Mouse (Mus musculus) ovary, postnatal 10 days (tissue): ENCODE measurements around the gene Gorasp1.

Experiments
- DNase-seq: peaks from one replicate; pipeline ENCODE4 v3.0.0; 2022; ENCODE audit warnings: low spot score

Gorasp1 gene

DNA sequence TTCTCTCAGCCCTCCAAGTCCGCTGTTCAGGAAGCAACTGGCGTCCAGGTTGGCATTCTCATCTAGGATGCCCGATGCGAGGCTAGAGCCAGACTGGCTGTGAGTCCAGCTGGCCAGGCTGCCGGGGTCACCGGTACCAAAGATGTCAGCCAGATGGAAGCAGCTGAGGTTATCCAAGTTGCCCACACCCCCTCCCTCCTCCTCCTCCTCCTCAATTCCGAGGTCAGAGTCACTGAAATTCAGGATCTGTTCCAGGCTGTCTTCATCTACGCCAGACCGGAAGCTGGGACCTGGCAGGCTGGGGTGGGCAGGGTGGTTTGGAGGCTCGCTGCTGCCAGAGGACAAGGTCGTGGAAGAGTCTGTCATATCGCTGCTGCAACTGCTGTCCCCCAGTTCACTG lies 35.2 kb upstream of the Gorasp1 start:
- no peak for DNase-seq

DNA sequence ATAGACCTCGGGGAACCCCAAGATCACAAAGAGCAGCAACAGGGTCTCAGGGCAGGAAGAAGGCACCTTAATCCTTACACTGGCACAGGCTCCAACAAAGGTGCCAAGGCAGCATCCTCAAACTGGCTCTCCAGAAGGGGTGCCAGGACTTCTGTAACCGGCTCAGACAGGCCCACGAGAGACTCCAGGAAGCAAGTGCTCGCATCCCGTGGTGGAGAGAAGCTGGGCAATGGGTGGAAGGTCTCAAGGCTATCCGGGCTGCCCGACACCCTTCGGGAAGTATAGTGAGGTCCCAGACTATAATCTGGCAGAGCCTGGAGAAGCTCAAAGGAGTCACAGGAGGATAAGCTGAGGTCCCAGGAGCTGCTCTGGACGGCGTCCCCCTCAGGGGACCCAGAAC lies 34.8 kb upstream of the Gorasp1 start:
- no peak for DNase-seq

DNA sequence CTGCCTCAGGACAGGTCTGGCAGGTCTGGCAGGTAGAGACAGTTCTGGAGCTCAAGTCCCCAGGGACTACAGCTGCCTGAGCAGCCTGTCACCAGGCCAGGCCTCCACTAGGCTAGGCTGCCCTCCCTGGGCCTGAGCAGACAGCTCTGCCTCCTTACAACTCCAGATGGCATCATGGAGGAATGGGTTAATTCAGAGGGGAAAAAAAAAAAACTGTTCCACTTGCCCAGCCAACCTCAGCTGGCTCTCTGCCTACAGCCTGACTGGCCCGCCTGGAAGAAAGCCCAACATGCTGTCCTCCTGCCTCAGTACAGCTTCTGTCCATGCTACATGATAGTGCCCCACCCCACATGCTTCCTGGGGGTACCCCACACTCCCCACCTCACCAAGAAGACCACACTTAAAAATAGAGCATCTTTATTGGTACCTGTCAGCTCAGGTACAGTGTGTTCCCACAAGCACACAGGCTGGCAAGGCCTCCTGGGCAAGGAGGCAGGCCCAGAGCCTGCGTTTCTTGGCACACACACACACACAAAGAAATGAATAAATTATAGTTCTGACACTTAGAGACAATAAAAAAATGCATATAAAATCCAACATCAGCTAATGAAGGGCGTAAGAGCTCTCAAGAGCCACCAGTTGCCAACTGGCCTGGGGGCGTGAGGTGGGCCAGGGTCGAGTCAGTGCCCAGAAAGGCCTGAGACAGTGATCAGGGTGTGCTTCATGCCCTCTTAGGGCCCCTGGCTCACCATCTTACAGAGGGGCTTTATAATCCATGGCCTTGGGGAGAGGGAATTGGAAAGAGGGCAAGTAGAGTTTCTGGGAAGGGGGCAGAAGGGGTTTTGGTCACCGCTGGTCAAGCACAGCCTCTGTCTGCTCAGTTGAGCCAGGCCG lies 33.6 kb upstream of the Gorasp1 start:
- DNase-seq, result no peak

DNA sequence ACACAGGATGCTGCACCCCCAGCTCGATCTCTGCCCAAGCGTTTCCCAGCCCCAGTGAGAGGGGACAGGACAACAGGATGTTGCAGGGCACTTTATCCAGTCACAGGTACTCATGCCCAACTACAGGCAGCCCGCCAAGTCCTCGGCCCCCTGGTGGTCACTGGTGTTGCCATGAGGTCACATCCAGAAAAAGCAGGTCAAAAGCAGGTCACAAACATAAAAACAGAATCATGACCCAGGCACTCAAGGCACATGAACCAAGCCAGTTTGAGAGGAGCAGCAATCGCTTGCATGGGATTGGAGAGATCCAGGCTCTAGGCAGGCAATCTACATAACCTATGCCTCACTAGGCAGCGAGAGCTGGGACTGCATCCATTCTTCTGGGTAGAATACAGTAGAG lies 32.9 kb upstream of the Gorasp1 start:
- no peak for DNase-seq

DNA sequence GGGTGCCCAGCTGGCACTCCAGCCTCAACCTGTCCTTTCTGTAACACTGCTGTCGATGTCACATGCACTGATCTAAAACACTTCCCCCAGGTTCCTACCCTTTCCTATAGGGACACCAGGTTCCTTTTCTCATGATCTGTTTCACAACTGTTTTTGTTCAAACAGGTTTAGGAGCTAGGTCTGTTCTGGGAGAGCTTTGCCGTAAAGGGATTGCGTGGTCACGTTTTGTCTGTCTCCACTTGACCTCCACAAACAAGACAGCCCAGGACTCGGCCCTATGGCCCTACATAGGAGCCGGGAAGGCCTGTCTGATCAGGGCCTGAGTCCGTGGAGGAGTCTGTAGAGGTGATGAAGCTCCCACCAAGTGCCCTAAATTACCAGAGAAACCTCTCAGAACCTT lies 32.4 kb upstream of the Gorasp1 start:
- no peak for DNase-seq

DNA sequence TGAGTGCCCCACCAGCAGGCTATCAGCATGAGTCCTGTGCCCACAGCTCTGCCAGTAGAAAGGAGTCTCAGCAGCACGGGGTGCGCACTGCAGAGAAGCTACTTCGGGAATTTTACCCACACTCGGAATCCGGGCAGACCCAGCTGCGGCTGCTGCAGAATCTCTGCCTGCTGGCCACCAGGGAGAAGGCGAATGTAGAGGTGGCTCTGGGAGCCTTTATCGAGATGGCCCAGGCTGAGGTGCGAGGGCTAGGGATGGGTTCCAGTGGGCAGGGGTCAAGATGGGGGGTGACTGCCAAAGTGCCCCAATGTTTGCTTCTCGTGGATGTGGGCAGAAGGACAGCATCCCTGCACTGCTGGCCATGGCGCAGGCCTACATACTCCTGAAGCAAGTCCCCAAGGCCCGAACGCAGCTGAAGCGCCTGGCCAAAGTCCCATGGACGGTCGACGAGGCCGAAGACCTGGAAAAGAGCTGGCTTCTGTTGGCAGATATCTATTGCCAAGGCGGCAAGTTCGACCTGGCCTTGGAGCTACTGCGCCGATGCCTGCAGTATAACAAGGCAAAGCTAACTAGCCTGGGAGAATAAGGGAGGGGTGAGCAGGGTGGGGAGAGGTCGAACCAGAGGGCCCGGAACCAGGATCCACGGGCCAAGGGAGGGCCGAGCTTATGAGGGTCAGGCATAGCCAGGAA lies 29.0 kb upstream of the Gorasp1 start:
- no peak for DNase-seq

DNA sequence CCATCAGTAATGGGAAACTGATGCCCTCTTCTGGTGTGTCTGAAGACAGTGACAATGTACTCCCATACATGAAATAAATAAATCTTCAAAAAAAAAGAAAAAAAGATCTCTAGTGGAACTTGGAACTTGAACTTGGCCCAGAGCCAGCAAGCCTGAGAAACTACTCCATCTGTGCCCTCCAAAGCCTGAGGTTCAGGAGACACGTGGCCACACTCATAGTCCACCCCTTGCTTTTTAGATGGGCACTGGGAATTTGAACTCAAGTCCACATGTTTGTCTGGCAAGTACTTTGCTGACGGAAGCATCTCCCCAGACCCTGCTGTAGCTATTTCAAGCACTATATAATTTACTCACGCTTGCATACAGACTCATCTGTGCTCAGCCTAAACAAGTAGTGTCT lies 27.8 kb upstream of the Gorasp1 start:
- DNase-seq, result no peak

DNA sequence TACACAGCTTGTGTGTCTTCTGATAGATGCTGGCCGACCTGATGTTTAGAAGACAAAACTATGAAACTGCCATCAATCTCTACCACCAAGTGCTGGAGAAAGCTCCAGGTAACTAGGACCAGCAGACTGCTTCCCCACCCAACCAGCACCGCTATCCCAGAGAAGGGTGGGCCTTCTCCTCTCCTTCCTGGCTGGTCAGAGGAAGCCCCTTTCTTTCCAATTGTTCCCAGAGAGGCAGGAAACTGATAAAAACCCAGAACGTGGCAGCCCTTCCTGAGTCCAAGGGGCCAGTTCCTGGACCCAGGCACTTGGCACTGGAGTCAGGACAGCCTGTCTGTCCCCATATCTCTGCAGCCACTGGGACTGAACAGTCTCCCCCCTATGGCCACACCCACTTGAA lies 26.8 kb upstream of the Gorasp1 start:
- no peak for DNase-seq

DNA sequence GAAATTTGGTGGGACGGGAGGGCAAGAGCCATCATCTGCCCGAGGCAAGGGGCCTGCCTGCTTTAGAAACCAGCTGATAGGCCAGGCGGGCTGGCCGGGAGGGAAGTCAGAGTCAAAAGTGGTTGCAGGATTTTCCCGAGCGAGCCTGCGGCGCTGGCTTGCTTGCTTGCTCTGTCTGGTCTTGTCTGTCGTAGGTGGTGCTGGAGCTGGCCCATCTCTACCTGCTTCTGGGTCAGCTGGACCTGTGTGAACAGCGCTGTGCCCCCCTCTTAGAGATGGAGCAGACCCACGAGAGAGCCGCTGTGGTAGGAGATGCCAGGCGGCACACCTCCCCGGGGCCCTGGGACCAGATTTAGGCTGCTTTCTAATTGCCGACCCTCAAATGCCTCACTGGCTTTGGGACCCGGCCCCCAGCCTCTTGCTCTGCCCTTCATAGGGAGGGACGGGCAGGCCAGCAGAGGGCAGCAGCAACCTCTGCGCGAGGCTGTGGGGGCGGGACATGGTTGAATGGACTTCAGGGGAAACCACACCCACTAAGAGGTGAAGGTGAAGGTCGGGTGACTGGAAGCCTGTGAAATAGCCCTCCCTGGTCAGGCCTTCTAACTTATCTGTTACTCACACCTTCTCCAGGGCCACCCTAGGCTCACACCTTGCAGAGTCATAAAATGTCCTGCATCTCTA lies 25.8 kb upstream of the Gorasp1 start:
- DNase-seq, result no peak

DNA sequence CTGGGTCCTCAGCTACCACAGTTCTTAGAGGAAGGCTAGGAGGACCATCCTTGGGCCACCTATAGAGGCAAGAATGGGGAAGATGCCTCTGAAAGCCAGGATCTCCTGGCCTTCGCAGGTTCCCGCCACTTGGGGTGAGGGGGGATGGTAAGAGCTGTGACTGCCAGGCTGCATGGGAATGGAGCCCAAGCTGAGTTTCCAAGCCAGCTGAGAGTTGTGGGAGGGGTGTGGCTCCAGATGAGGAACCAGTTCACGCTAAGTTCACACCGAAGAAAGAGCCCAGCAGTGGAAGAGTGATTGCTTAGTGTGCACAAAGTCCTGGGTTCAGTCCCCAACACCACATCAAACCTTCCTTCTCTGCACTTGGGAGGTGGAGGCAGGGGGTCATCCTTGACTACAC lies 24.9 kb upstream of the Gorasp1 start:
- DNase-seq, result no peak

DNA sequence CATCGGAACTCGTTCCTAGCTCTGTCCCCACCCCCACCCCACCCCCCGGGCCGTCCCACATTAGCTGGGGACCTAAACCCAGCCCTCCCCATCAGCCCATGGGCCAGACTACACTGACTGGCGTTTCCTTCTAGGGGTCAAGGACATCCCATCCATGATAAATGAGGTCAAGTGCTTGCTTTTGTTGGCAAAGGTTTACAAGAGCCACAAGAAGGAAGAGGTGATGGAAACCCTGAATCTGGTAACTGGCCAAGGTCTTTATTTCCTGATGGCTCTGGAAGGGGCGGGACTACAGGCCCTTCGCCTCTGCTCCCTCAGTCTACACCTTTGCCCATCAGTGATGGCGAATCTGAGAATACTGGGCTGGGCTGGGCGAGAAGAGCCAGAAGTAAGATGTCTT lies 21.5 kb upstream of the Gorasp1 start:
- no peak for DNase-seq

DNA sequence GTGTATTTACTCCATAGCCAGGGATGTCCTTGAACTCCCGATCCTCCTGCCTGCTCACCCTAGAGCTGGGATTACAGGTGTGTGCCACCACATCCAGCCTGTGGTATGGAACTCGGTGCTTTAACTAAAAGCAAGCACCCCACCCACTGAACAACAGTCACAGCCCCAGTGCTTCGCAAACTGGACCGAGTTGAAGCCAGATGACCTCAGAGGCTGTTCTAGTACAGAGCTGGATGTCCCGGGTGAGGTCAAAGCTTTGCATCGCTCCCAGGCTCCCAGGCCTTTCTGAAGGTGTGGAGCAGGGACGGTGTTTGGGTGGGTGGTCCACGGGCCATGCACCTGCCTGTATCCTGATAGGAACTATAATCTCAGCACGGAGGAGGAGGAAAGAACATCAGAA lies 14.0 kb upstream of the Gorasp1 start:
- no peak for DNase-seq

DNA sequence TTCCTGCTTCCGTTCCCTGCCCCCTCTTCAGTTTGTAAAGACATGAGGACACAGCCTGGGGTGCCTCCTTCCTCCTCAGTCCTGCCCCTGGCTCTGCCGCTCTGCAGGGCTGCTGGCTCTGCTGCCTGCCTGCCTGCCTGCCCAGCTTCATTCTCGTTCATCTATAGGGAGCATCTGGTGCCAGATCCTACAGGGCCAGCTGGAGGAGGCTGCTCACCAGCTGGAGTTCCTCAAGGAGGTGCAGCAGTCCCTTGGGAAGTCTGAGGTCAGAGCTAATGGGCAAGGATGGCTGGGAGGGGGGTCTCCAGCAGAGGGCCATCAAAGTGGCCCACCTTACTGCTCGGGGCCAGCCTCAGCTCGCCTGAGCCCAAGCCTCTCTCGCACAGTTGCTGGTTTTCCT lies 13.1 kb upstream of the Gorasp1 start:
- no peak for DNase-seq

DNA sequence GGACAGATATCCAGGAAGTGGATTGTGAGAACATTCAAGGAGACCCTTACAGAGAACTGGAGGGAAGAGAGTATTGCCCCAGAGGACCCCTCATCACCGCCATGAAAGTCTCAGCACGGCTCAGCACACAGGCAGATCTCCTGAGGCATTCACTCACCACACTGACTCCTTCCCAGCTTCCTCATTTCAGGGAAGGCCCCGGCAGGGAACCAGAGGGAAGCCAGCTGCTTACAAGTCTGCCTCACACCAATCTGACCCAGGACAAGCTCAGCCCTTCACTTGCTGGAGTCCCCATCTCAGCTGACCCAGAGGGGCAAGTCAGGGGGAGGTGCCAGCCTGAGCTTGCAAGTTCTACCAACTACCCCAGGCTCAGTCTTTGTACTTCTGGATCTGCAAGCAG lies 11.4 kb upstream of the Gorasp1 start:
- no peak for DNase-seq

DNA sequence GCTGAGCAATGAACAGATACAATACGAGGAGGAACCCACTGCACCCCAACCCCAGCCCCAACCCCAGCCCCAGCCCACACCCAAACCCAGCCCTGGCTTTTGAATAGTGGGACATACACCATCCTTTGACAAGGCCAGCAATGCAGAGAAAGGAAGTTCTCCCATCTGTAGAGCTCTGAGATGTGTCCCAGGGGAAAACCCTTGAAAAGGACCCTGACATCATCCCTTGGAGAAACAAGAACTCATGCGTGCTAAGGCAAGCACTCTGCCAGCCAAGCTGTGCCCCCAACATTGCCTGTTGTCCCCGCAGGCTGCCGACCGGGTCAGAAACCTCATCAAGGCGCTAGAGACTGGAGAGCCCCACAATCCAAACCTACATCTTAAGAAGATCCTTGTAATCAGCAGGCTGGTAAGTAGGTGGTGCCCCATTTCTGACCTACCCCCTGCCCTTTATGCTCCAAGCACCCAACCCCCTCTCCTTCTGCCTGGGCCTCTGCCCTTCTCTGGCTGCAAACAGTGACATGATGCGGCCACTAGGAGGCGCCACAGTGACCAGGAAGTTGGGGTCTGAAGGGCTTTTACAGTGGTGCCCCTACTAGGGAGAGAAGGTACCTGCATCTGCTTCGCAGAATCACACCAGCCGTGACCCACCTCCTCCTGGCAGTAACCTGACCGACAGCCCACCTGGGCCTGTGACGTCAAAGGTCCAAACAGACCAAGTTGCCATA lies 8.0 kb upstream of the Gorasp1 start:
- DNase-seq, result no peak

DNA sequence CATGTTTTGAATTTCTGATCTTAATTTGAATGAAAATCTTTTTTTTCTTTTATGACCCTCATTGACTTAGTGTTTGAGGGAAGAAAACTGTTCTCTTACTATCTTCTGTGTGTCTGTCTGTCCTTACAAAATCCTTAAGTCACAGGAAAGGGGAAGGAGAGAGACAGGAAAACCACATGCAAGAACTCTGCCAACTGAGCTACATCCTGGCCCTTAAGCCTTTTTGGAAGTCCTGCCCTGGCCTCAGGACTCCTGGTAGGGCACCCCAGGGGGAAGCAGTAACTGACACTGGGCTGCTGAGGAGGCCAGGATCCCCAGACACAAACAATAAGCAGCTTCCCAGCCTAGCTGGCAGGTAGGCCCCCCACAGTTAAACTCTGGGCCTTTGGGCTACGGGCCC lies 6.0 kb upstream of the Gorasp1 start:
- no peak for DNase-seq

DNA sequence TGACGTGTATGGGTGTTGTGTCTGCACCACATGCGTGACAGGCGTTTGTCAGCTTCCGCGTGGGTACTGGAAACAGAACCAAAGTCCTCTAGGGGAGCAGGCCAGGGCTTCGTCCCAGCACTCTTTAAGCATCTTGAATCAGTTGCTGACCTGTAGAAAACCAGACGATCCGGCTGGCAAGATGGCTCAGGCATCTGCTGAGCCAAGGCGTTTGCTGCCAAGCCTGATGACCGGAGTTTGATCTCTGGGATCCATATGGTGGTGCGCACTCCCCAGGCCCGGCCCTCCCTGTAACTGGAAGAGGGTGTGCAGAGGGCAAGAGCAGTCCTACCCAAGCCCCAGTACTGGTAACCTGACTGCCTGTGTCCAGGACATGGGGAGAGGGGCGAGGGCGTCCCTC lies 4.5 kb upstream of the Gorasp1 start:
- no peak for DNase-seq

DNA sequence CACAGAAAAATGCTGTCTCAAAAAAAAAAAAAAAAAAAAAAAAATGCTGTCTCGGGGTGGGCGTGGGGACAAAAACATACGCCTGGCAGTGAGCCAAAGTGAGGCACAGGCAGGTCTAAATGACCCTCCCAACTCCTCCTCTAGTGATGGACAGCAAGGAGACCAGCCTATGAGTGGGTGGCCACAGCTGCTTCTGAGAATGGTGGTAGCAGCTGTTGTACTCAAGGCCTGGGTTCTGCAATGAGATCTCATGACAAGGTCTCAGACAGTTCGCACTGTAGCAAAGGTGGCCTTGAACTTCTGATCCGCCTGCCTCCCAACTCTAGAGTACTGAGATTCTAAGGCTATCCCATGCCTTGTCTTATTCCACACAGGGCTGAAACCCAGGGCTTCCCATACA lies 4.0 kb upstream of the Gorasp1 start:
- DNase-seq, result no peak

DNA sequence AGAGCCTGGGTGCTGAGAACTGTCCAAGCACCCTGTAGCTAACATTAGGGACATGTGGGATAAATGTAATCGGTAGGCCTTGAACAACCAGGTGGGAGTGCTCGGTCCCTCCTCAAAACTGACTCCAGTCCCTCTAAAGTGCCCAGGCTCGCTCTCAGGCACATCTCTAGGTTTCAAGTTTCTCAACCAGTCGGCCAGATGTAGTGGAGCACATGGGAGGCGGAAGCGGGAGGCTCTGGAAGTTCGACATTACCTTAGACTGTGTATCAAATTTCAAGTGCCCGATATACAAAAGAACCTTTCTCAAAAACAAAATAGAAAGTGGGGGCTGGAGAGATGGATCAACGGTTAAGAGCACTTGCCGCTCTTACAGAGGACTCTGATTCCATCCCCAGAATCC lies 2.3 kb upstream of the Gorasp1 start:
- DNase-seq, result no peak

DNA sequence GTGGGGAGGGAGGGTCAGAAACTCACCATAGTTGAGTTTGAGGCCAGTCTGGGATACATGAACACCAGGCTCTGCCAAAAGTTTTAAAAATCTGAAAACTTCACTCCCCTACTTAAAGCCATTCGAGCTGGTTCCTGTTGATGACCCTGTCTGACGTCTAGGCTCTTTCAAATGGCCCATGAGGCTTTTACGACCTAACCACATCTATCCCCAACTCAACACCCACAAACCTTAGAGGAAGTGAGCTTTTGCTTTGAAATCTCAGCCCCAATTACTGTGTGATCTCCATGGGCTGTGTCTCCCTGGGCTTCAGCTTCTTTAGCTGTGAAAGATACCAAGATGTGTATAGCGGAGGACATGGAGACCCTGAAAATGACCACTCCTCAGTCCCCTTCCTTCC lies 1.1 kb upstream of the Gorasp1 start:
- DNase-seq, result no peak

DNA sequence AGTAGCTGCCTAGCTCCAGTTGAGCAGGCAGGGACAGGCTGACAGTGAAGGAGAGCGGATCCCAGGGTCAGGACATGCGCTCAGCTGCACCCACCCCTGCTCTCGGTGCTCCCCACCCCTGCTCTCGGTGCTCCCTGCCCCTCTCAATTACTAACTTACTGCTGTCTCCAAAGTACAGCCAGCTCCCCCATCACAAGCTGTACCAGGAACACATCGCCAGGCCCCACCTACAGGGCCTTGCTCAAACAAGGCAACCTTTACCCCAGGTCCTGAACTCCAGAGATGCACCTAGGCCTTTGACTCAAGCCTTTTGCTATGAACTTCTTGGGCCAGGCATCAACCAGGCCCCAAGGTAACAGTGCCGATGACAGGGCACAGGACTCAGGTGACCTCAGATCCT lies 3.7 kb downstream of the Gorasp1 start:
- DNase-seq, result no peak

DNA sequence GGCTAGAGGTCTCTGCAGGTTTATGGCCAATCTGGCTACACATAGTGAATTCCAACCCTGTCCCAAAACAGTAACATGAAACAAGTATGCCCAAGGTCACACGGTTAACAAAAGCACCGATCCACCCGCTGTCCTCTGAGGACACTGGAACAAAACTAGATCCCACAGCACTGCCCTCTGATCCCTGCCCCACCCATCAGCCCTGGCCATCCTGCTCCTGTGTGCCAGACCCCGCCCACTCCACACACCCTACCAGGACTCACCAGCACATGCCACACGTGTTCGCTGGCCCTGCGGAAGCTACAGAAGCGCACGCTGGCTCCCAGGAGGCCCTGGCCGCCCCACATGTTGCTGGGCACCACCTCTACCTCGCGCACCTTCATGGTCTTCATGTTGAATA lies 5.0 kb downstream of the Gorasp1 start:
- DNase-seq, result no peak

DNA sequence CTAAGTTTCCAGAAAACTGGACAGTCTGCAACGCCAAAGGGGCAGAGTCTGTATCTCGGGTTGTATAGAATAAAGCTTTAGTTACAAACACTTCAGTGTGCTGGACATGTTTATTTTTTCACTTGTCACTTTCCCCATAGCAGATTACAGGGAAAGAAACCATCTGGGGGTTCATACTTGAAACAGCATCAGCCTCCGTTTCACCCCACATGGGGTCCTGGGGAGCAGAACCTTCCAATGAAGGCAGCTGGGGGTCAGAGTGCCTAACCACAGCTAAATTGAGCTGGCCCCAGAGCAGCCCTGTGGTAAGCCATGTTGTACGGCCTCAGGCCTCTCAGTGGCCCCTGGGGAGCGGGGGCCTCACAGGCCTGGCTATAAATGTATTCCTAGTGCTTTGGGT lies 10.9 kb downstream of the Gorasp1 start:
- no peak for DNase-seq
